Mouse (Mus musculus): ENCODE measurements around the gene Gucy1b1. TPM values are rescaled to one million over a fixed set of nuclear protein-coding genes. Genes with fewer than 3 reads are reported as not detected.

The Gucy1b1 gene
- polyA plus RNA-seq, 1 experiment = not detected

DNA sequence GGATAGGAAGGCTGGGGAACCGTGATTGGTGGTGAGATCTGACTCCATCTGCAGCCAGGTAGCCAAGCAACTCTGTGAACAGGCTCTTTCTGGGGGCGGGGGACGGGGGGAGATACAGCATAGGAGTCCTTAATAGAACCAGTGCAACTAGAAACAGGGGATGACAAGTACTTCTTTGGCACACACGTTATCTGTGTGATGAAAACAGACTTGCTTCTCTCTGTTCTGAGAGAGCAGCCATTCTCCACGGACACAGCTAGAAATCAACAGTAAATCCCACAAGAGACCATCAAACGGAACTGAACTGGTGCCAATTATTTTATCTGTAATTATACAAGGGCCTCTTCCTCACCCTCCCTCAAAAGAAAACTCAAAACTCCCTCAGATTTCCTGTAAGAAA lies 29.7 kb upstream of the Gucy1b1 start:
- no peak for TF ChIP-seq MAX (IDR thresholded peaks at IDR 0.05; ENCODE audit: low read depth)
- no peak for TF ChIP-seq POLR2AphosphoS2 (IDR thresholded peaks at IDR 0.05; ENCODE audit: insufficient read length, low read depth)
- no peak for TF ChIP-seq SRF (IDR thresholded peaks at IDR 0.05; ENCODE audit: control insufficient read depth, insufficient read length, low read depth)
- no peak for TF ChIP-seq REST (IDR thresholded peaks at IDR 0.05; ENCODE audit: insufficient read depth, insufficient read length)
- TF ChIP-seq POLR2A (IDR thresholded peaks at IDR 0.05; ENCODE audit: insufficient read length, low read depth) = no peak
- no peak for TF ChIP-seq MYOG (IDR thresholded peaks at IDR 0.05; ENCODE audit: control insufficient read depth in 1 of 3, insufficient read depth in 1 of 3, insufficient read length in 2 of 3, low read depth in 2 of 3)
- TF ChIP-seq CEBPB (IDR thresholded peaks at IDR 0.05; ENCODE audit: insufficient read depth, poor library complexity, severe bottlenecking) = no peak
- no peak for TF ChIP-seq TCF12 (IDR thresholded peaks at IDR 0.05; ENCODE audit: insufficient read depth, poor library complexity, severe bottlenecking)
- TF ChIP-seq E2F4 (IDR thresholded peaks at IDR 0.05; ENCODE audit: insufficient read depth) = no peak
- no peaks in the 10 kb centered on the region for H3K36me3 ChIP-seq (ENCODE audit: control insufficient read depth, insufficient read depth)
- no peak overlapping the region for H3K4me2 ChIP-seq (ENCODE audit: low read depth)
- peaks cover 6% of the 10 kb centered on the region for H3K27me3 ChIP-seq (ENCODE audit: control insufficient read depth, insufficient read depth, insufficient read length)
- H3K79me2 ChIP-seq (ENCODE audit: control insufficient read depth, insufficient read depth) = no peaks in the 10 kb centered on the region
- H3K4me3 ChIP-seq = no peak overlapping the region
- H3ac ChIP-seq (ENCODE audit: control insufficient read depth, insufficient read length) = no peak overlapping the region

- Histone ChIP-seq H3K36me3 (ENCODE audit: control insufficient read depth, insufficient read depth) (no peaks in the 10 kb centered on the region), H3K4me2 (ENCODE audit: low read depth) (no peak overlapping the region), H3K4me3 (no peak overlapping the region), H3ac (ENCODE audit: control insufficient read depth, insufficient read length) (no peak overlapping the region), H3K27me3 (ENCODE audit: control insufficient read depth, insufficient read depth, insufficient read length) (no peaks in the 10 kb centered on the region), H3K79me2 (ENCODE audit: control insufficient read depth, insufficient read depth) (no peaks in the 10 kb centered on the region)
- TF ChIP-seq E2F4 (IDR thresholded peaks at IDR 0.05; ENCODE audit: insufficient read depth) (no peak), TCF3 (IDR thresholded peaks at IDR 0.05; ENCODE audit: insufficient read length, low read depth) (no peak), CEBPB (IDR thresholded peaks at IDR 0.05; ENCODE audit: insufficient read depth, poor library complexity, severe bottlenecking) (no peak), SRF (IDR thresholded peaks at IDR 0.05; ENCODE audit: control insufficient read depth, insufficient read length, low read depth) (no peak), TCF12 (IDR thresholded peaks at IDR 0.05; ENCODE audit: insufficient read depth, poor library complexity, severe bottlenecking) (no peak), POLR2A (IDR thresholded peaks at IDR 0.05; ENCODE audit: insufficient read length, low read depth) (no peak), POLR2AphosphoS2 (IDR thresholded peaks at IDR 0.05; ENCODE audit: insufficient read length, low read depth) (no peak)
These were observed 24.6 kb upstream of the Gucy1b1 start for GRCm38 (mm10) chr3:82099127-82099526.

DNA sequence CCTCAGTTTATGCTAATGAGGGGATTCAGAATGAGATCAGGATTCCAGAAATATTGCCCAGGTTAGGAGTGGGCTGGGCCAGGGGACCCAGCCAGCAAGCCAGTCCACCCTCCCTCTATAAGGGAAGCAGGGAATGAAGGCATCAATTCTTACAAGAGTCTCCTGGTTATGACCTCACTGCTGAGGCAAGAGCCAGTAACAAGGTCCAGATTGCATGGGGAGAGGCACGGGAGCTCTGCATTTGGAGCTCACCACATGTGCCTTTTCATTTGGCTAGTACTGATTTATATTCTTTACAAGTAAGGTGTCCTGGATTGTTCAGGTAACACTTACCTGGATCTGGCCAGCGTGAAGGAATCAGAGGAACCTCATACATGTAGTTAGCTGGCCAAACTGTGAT lies 22.3 kb upstream of the Gucy1b1 start:
- Histone ChIP-seq H3K36me3 (ENCODE audit: control insufficient read depth, insufficient read depth) (no peaks in the 10 kb centered on the region), H3K4me3 (no peak overlapping the region), H3ac (ENCODE audit: control insufficient read depth, insufficient read length) (no peak overlapping the region), H3K27me3 (ENCODE audit: control insufficient read depth, insufficient read depth, insufficient read length) (no peaks in the 10 kb centered on the region), H3K79me2 (ENCODE audit: control insufficient read depth, insufficient read depth) (no peaks in the 10 kb centered on the region), H3K4me2 (ENCODE audit: low read depth) (no peak overlapping the region)
- TF ChIP-seq MAX (IDR thresholded peaks at IDR 0.05; ENCODE audit: low read depth) = no peak
- no peak for TF ChIP-seq SRF (IDR thresholded peaks at IDR 0.05; ENCODE audit: control insufficient read depth, insufficient read length, low read depth)
- no peak for TF ChIP-seq TCF3 (IDR thresholded peaks at IDR 0.05; ENCODE audit: insufficient read length, low read depth)
- no peak for TF ChIP-seq E2F4 (IDR thresholded peaks at IDR 0.05; ENCODE audit: insufficient read depth)
- no peak for TF ChIP-seq USF1 (IDR thresholded peaks at IDR 0.05; ENCODE audit: low read depth)
- TF ChIP-seq CEBPB (IDR thresholded peaks at IDR 0.05; ENCODE audit: insufficient read depth, poor library complexity, severe bottlenecking) = no peak
- TF ChIP-seq MYOD1 (IDR thresholded peaks at IDR 0.05; ENCODE audit: control insufficient read depth in 1 of 3, insufficient read length in 2 of 3, low read depth in 2 of 3) = no peak
- no peak for TF ChIP-seq TCF12 (IDR thresholded peaks at IDR 0.05; ENCODE audit: insufficient read depth, poor library complexity, severe bottlenecking)
- no peak for TF ChIP-seq REST (IDR thresholded peaks at IDR 0.05; ENCODE audit: insufficient read depth, insufficient read length)
- TF ChIP-seq POLR2AphosphoS2 (IDR thresholded peaks at IDR 0.05; ENCODE audit: insufficient read length, low read depth) = no peak
- no peak for TF ChIP-seq MYOG (IDR thresholded peaks at IDR 0.05; ENCODE audit: control insufficient read depth in 1 of 3, insufficient read depth in 1 of 3, insufficient read length in 2 of 3, low read depth in 2 of 3)
- no peak for TF ChIP-seq POLR2A (IDR thresholded peaks at IDR 0.05; ENCODE audit: insufficient read length, low read depth)

- Histone ChIP-seq H3K79me2 (ENCODE audit: control insufficient read depth, insufficient read depth) (no peaks in the 10 kb centered on the region), H3ac (ENCODE audit: control insufficient read depth, insufficient read length) (no peak overlapping the region), H3K27me3 (ENCODE audit: control insufficient read depth, insufficient read depth, insufficient read length) (peaks cover 11% of the 10 kb centered on the region), H3K4me2 (ENCODE audit: low read depth) (no peak overlapping the region), H3K36me3 (ENCODE audit: control insufficient read depth, insufficient read depth) (no peaks in the 10 kb centered on the region), H3K4me3 (no peak overlapping the region)
- TF ChIP-seq MAX (IDR thresholded peaks at IDR 0.05; ENCODE audit: low read depth) (no peak), E2F4 (IDR thresholded peaks at IDR 0.05; ENCODE audit: insufficient read depth) (no peak), POLR2A (IDR thresholded peaks at IDR 0.05; ENCODE audit: insufficient read length, low read depth) (no peak), POLR2AphosphoS2 (IDR thresholded peaks at IDR 0.05; ENCODE audit: insufficient read length, low read depth) (no peak), REST (IDR thresholded peaks at IDR 0.05; ENCODE audit: insufficient read depth, insufficient read length) (no peak), MYOG (IDR thresholded peaks at IDR 0.05; ENCODE audit: control insufficient read depth in 1 of 3, insufficient read depth in 1 of 3, insufficient read length in 2 of 3, low read depth in 2 of 3) (no peak), SRF (IDR thresholded peaks at IDR 0.05; ENCODE audit: control insufficient read depth, insufficient read length, low read depth) (no peak), USF1 (IDR thresholded peaks at IDR 0.05; ENCODE audit: low read depth) (no peak), TCF3 (IDR thresholded peaks at IDR 0.05; ENCODE audit: insufficient read length, low read depth) (no peak), MYOD1 (IDR thresholded peaks at IDR 0.05; ENCODE audit: control insufficient read depth in 1 of 3, insufficient read length in 2 of 3, low read depth in 2 of 3) (no peak), TCF12 (IDR thresholded peaks at IDR 0.05; ENCODE audit: insufficient read depth, poor library complexity, severe bottlenecking) (no peak), CEBPB (IDR thresholded peaks at IDR 0.05; ENCODE audit: insufficient read depth, poor library complexity, severe bottlenecking) (no peak)
These were observed 728 bp downstream of the Gucy1b1 start for GRCm38 (mm10) chr3:82073741-82074181.

DNA sequence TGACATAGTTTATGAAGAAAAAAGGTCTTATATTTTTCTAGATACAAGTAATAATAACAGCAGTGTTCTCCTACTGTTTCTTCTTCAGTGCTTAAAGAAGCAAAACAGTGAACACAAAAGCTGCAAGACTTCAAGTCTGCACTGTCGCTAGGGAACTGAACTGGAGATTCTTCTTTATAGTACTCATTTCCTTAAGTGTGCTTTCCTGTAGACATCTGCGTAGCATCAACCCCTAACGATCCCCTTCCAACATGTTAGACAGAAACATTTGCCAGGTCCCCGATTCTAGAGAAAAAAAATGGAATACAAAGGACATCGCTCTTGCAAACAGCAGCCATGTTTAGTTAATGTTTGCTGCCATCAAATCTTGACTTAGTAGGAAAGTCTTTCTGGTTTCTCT lies 6.7 kb downstream of the Gucy1b1 start:
- Histone ChIP-seq H3K4me2 (ENCODE audit: low read depth) (no peak overlapping the region), H3K4me3 (no peak overlapping the region), H3ac (ENCODE audit: control insufficient read depth, insufficient read length) (no peak overlapping the region), H3K27me3 (ENCODE audit: control insufficient read depth, insufficient read depth, insufficient read length) (no peaks in the 10 kb centered on the region), H3K36me3 (ENCODE audit: control insufficient read depth, insufficient read depth) (no peaks in the 10 kb centered on the region), H3K79me2 (ENCODE audit: control insufficient read depth, insufficient read depth) (no peaks in the 10 kb centered on the region)
- TF ChIP-seq TCF3 (IDR thresholded peaks at IDR 0.05; ENCODE audit: insufficient read length, low read depth) = no peak
- TF ChIP-seq POLR2A (IDR thresholded peaks at IDR 0.05; ENCODE audit: insufficient read length, low read depth) = no peak
- no peak for TF ChIP-seq MYOG (IDR thresholded peaks at IDR 0.05; ENCODE audit: control insufficient read depth in 1 of 3, insufficient read depth in 1 of 3, insufficient read length in 2 of 3, low read depth in 2 of 3)
- no peak for TF ChIP-seq REST (IDR thresholded peaks at IDR 0.05; ENCODE audit: insufficient read depth, insufficient read length)
- TF ChIP-seq TCF12 (IDR thresholded peaks at IDR 0.05; ENCODE audit: insufficient read depth, poor library complexity, severe bottlenecking) = no peak
- no peak for TF ChIP-seq POLR2AphosphoS2 (IDR thresholded peaks at IDR 0.05; ENCODE audit: insufficient read length, low read depth)
- no peak for TF ChIP-seq MAX (IDR thresholded peaks at IDR 0.05; ENCODE audit: low read depth)
- no peak for TF ChIP-seq MYOD1 (IDR thresholded peaks at IDR 0.05; ENCODE audit: control insufficient read depth in 1 of 3, insufficient read length in 2 of 3, low read depth in 2 of 3)
- no peak for TF ChIP-seq SRF (IDR thresholded peaks at IDR 0.05; ENCODE audit: control insufficient read depth, insufficient read length, low read depth)
- no peak for TF ChIP-seq E2F4 (IDR thresholded peaks at IDR 0.05; ENCODE audit: insufficient read depth)
- TF ChIP-seq CEBPB (IDR thresholded peaks at IDR 0.05; ENCODE audit: insufficient read depth, poor library complexity, severe bottlenecking) = no peak
- no peak for TF ChIP-seq USF1 (IDR thresholded peaks at IDR 0.05; ENCODE audit: low read depth)

Data from myocyte (in vitro differentiated cells).